Mouse (Mus musculus) cerebral cortex, adult 2 months (tissue): ENCODE data around the gene Emd.

Source experiments
- WGBS: fragments of 180-500 bp; shearing (Covaris S2); methylation state at CpG from one replicate; pipeline ENCODE4 v1.1.7; 2018; 5-methylcytosine and 5-hydroxymethylcytosine counted together

Emd gene

DNA sequence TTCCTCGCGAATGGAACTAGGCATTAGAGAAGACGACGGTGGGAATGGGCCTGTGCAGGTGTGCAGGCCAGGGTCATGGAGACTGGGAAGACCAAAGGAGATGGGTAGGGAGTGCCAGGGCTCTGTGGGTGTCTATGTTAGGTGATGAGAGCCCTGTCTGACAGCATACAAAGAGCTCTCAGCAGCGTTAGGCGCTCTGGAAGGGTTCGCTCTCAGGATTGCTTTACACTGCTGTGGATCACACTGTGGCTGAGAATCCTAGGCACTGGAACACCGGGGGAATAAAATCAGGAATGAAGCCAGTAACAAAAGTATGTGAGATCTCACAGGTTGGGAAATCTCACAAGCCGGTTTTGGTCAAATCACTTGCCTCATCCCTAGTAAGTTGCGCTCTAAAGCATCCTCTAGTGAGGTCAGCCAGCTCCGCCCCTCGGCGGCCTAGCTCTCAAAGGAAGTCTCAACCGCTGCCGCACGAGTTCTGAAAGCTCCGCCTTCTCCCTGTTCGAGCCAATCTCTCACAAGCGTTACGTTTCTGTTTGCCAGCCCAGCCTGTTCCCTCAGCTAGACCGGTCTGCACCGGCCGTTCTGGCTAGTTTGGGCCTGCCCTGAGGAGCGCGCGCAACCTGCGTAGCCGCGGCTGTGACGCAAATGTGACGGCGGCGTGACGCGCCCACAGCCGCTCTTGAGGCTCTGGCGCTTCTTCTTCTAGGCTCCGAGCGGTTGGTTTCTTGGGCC is at the start of gene Emd:
TSS of gene Emd (plus strand) at position 535 of the 735 bp plus-strand sequence.
- WGBS, result 12% methylated on average over 39 of the region's 39 CpGs

DNA sequence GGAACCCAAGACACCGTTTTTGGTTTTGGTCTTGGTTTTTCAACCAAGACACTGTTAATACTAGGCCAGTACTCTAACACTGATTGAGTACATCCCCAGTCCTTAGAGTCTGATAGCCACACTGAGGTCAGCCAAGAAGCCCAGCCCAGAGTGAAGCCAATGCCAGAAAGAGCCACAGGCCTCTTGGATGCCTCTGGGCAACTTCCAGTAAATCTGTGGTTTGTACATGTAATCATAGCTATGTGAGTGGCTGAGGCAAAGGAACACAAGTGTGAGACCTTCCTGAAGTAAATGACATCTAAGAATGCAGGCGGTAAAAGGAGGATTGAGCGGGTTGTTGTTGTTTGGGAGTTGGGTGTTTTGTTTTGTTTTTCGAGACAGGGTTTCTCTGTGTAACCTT is 36.0 kb upstream of the Emd start:
- WGBS, result 88% methylated on average over 4 of the region's 4 CpGs

- WGBS, result 63% methylated on average over 13 of the region's 13 CpGs
These were observed 35.0 kb upstream of the Emd start for GRCm38 (mm10) chrX:74219449-74219848.

DNA sequence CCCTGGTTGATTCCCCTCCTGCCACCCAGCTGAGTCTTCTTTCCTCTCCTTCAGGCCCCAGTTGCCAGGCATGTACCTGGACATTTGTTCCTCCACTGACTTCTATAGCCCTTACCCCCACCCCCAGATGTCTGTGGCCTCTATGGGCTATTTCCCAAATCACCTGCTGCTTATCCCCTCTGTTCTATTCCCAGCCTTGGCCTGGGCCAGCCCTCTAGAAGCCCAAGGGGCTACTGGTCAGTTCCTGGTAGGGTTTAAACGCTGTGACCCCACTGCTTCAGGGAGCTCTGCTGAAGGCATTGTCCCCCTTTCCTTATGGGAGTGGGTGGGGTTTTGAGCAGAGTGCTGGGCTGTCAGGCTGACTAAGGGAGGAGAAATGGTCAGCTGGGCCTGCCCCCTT is 34.4 kb upstream of the Emd start:
- WGBS, result 67% methylated on average over 1 of the region's 1 CpGs

- 71% methylated on average over 1 of the region's 1 CpGs for WGBS
These were observed 24.4 kb upstream of the Emd start for GRCm38 (mm10) chrX:74230038-74230437.

GRCm38 (mm10) chrX:74233196-74233595 is 21.3 kb upstream of the Emd start:
- WGBS, result 89% methylated on average over 5 of the region's 5 CpGs

- WGBS, result 91% methylated on average over 4 of the region's 4 CpGs
These were observed 14.2 kb upstream of the Emd start for GRCm38 (mm10) chrX:74240332-74240731.

DNA sequence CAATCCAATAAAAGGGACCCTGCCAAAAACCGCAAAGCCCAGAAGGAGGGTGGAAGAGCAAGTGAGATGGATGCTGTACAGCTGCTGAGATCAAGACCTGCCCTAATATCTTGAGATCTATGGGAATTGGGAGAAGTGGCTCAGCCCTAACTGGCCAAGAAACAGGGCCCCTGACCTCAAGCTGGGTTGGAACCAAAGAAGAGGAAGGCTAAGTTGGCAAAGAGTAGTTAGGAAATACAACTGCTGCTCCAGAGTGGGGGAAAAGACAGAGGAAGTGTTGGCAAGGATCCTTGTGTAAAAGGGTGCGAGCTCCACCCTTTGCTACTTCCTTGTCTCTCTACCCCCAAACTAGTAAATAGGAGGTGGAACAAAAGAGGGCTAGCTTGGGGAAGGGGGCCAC is 11.1 kb upstream of the Emd start:
- WGBS, result 63% methylated on average over 2 of the region's 2 CpGs

GRCm38 (mm10) chrX:74243807-74244206 is 10.7 kb upstream of the Emd start:
- WGBS, result 44% methylated on average over 3 of the region's 3 CpGs

DNA sequence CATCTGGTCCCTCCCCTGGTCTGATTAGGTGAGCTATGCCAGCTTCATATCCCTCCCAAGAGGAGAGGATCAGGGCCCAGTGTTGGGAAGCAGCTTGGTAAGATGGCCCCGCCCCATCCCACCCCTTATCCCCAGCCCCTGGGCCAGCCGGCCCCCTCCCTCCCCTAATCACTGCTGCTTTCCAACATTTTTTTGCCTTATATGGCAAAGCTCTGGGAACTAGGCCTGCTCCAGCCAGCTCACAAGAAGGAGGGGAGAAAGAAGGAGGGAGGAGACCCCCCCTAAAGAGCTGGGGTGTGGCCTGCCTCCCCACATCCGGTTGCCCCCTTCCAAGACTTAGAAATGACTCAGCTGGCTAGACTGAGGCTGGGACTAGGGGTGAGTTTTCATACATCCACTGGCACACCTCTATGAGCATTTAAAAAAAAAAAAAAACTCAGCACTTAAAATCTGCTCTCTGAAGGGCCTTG is 9.8 kb upstream of the Emd start:
- 0% methylated on average over 2 of the region's 3 CpGs for WGBS

DNA sequence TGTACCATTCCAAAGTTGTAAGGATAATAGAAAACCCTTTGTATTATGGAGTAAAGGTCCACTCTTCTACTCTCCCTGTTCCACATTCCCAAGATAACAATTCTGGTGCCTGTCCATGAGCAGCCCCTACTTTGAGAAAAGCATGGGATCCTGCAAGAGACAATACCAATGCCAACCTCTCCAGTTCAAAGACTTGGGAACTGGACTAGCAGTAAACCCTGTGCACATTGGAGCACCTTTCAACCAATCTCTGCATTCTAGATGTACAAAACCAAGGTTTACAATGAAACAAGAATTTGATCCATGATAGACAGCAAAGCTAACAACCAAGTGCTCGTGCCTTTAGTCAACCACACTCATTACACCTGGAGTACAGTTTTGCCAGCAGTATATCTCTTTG is 9.4 kb upstream of the Emd start:
- WGBS, result 17% methylated on average over 1 of the region's 1 CpGs

DNA sequence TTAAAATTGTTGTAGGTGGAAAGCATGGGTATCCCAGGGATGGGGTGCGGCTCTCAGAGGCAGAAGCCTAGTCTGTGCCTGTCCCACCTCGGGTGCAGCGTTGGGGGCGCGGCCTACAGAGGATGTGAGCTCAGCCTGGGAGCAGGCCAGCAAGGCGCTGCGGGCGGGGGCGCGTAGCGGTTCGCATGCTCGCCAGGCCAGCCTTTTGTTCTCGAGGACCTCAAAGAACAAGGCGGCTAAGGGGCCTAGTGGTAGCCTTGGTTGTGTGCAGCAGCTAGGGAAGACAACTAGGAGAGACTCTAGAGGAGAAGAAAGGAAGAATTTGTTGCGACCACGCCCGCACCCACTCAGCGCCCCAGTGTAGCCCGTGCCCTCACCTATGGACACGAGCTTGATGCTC is 8.8 kb upstream of the Emd start:
- 10% methylated on average over 21 of the region's 21 CpGs for WGBS

GRCm38 (mm10) chrX:74246213-74246681 is 8.2 kb upstream of the Emd start:
- whole genome bisulfite sequencing, result 2% methylated on average over 33 of the region's 38 CpGs

DNA sequence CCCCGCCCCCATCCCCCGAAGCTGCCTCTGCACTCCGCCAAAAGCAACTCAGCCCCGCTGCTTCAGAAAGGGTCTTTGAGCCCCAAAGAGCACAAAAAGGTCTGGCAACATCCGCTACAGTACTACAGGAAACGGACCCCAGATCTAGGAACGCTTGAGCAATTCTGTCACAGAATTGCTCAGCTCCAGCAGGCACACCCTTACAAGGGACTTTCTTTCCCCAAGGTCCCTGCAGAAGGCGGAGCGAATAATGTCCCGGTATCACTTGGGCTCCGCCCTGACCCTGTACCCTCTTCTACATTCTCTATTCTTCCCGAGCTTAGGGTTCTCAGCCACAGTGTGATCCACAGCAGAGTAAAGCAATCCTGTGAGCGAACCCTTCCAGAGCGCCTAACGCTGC is 7.8 kb upstream of the Emd start:
- 5% methylated on average over 15 of the region's 15 CpGs for WGBS

DNA sequence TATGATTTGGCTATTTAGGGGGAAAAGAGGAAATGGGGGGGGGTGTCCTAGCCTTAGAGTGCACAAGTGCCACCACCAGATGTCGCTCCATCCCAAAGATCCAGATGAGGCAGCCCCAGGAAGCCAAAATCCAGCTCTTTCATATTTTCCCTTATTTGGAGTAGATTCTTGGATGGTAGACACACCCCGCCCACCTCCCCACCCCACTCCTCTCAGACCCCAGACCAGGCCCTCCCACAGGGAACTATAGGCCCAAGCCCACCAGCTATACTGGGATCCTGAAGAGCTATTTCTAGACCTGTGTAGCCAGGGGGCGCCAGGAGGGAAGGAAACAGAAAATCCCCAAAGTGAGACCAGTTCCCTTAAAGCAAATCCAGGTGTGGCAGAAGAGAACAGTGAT is 5.8 kb upstream of the Emd start:
- WGBS, result 12% methylated on average over 3 of the region's 3 CpGs

- 14% methylated on average over 37 of the region's 38 CpGs for WGBS
These were observed 4.9 kb upstream of the Emd start, which contains the start of gene Flna for GRCm38 (mm10) chrX:74249615-74250014. Gene Flna, minus strand, starts transcription at chrX:74249820.

DNA sequence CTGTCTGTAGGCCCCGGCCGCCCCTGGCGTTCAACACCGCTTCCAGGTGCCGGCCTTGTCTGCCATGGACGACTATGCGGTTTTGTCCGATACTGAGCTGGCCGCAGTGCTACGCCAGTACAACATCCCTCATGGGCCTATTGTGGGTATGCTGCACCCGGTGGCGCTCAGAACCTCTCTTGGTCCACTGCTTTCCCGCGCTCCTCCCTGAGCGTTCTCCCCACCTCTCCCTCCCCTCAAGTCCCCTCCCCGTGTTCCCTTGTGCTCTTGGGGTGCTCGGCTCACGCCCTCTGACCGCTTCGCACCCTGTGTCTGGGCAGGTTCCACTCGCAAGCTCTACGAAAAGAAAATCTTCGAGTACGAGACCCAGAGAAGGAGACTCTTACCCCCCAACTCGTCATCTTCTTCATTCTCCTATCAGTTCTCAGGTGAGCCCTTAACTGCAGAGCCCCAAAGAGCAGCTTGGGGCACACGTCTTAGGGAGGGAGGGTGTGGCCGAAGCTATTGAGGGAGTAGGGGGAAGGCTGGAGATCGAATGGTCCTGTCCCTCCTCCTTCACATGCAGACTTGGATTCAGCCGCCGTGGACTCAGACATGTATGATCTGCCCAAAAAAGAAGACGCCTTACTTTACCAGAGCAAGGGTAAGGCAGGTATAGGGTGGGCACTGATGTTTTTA is 540 bp downstream of the Emd start:
- WGBS, result 13% methylated on average over 31 of the region's 31 CpGs

DNA sequence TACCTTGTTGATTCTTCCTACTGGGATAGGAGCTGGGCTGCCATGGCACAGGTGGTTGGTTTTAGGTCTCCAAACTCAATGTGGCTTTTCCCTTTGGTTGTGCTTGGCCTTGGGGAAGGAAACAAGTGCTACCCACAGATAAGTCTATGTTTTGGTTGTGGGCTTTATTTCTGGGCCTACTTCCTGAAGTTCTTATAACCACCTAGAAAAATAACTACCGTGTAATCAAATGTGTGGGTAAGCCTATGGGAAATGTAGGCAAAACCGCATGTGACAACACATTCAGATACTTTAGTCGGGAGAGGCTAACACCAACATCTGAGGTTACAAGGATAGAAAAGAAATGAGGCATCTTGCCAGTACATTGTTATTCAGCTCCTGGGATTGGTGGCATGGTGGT is 3.3 kb downstream of the Emd start:
- WGBS, result 84% methylated on average over 3 of the region's 3 CpGs

DNA sequence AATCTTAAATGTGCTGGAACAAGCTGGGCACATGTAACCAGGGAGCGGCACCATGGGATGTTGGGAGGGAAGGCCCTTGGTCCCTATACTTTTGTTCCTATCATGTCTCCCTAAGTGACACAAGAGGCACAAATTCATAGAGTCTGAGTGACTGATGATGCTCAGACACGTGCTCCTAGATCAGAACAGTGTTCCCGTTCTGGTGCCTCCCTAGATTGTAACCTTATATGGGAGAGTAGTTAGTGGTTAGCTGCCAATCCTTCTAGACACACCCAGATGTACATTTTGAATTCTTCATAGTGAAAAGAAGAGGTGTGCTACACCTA is 15.2 kb downstream of the Emd start:
- 7% methylated on average over 3 of the region's 3 CpGs for WGBS

DNA sequence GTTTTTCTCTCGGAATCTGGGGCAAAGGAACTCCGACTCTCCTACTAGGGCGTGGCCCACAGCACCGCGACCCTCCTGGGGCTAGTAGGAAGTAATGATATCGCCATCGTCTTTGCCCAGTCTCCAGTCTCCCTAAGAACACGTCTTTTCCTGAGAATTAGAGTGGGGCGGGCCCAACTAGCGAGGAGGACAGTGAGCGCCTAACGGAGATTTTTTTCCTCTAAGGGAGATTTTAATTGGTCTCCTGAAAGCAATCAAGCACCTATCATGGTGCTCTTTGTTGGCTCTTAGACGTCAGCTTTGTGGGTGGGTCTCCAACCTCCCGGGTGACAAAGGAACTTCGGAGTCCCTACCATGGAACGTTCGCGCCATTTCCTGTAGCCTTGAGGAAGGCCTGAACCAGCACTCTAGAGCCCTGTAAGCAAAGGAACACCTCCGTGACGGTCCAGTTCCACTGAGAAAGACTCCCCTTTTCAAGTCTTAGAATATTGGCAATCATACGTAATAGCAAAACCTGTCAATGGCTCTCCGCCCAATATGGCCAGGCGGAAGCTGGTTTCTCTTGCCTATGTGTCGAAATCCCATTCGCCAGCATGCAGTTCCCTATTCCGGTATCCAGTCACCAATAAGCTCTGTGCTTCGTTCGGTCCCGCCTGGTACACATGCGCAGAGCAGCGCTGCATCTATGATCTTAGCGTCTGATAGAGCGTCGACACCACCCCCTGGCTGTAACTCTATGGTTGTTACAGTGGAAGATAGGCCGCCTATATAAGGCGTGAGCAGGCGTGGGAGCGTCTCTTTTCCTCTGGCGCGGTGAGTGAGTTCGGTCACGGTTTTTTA is 15.8 kb downstream of the Emd start, which contains the start of gene Rpl10:
TSS of gene Rpl10 (plus strand) at position 751 of the 840 bp plus-strand sequence.
- 5% methylated on average over 42 of the region's 42 CpGs for WGBS

- 2% methylated on average over 27 of the region's 27 CpGs for WGBS
These were observed 16.5 kb downstream of the Emd start for GRCm38 (mm10) chrX:74270902-74271551.
